Mouse (Mus musculus) heart, embryonic 13.5 days (tissue): ENCODE results near the gene Hbq1b. TPM values are rescaled to one million over a fixed set of nuclear protein-coding genes. Genes with fewer than 3 reads are reported as not detected.
A peak's percentile ranks its signal among the peaks of the same experiment; 100 is the strongest.
"Not testable (repeated sequence)": the region's sequence is repeated elsewhere in the genome, so short reads cannot be mapped to it uniquely, and the experiment has no call there.

Source experiments
- ATAC-seq: fragments of 200-750 bp; cut with Nextera tagmentation; 2 replicates; pipeline ENCODE4 v1.8.0; 2017; ENCODE audit warnings: moderate TSS enrichment; ENCODE audit not compliant: insufficient number of reproducible peaks, low FRiP score, low TSS enrichment; ENCODE audit errors: extremely low read depth
- H3K27ac ChIP-seq: fragments of 300-500 bp; sonication (generic); replicated peaks from 2 replicates; pipeline ENCODE4 v1.5.1; 2015; ENCODE audit warnings: moderate library complexity, mild to moderate bottlenecking, inconsistent platforms
- H3K27me3 ChIP-seq: fragments of 300-500 bp; sonication (generic); replicated peaks from 2 replicates; pipeline ENCODE4 v1.6.1; 2015; ENCODE audit warnings: mild to moderate bottlenecking, inconsistent platforms
- H3K36me3 ChIP-seq: fragments of 300-500 bp; sonication (generic); 2 replicates; pipeline ENCODE4 v1.6.1; 2015; ENCODE audit warnings: mild to moderate bottlenecking, inconsistent platforms
- H3K4me1 ChIP-seq: fragments of 300-500 bp; sonication (generic); 2 replicates; pipeline ENCODE4 v1.6.1; 2015; ENCODE audit warnings: inconsistent platforms
- H3K4me2 ChIP-seq: fragments of 300-500 bp; sonication (generic); 2 replicates; pipeline ENCODE4 v1.6.1; 2015; ENCODE audit warnings: inconsistent platforms, mild to moderate bottlenecking, moderate library complexity
- H3K4me3 ChIP-seq: fragments of 300-500 bp; sonication (generic); 2 replicates; pipeline ENCODE4 v1.5.1; 2015; ENCODE audit warnings: moderate library complexity, mild to moderate bottlenecking, inconsistent platforms
- H3K9ac ChIP-seq: fragments of 300-500 bp; sonication (generic); 2 replicates; pipeline ENCODE4 v1.6.1; 2015; ENCODE audit warnings: inconsistent platforms, mild to moderate bottlenecking, moderate library complexity
- H3K9me3 ChIP-seq: fragments of 300-500 bp; sonication (generic); 2 replicates; pipeline ENCODE4 v1.6.1; 2016; ENCODE audit warnings: inconsistent platforms
- WGBS: fragments of 180-500 bp; shearing (Covaris S2); methylation state at CpG from one replicate; pipeline ENCODE4 v1.1.7; 2015; ENCODE audit warnings: mixed read lengths; 5-methylcytosine and 5-hydroxymethylcytosine counted together
- polyA plus RNA-seq: library from polyadenylated mRNA; unstranded; fragments of >200 nt; fragmentation: Nextera tagmentation; extraction: Ambion mirVana; gene quantifications from 2 replicates; pipeline ENCODE4 v1.2.1, GENCODE M21; 2015

Gene Hbq1b
- polyA plus RNA-seq, 1 experiment from 2014 or later, result 10.0 TPM

DNA sequence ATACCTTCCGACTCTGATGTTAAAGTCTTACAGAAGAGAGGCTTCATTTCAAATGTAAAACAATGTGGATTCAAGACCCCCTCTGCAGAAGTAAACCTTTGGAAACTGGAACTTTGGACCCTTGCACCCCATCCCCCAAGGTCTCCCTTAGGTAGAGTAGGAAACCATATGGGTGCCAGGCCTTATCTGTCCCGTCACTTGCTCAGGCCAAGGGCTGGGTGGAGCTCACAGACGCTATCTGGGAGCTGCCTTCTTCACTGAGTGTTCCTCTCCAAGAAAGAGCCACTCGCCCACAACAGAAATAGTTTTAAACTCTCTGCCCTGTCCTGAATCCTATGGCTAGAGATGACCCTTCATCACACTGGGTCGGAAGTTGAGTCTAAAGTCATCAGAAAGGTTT, 17.8 kb upstream of the Hbq1b start:
- Histone ChIP-seq H3K4me2 (peak overlapping the region; percentile 79), H3K36me3 (no peaks in the 10 kb centered on the region), H3K27ac (peak overlapping the region; percentile 93), H3K27me3 (0 out of 2 replicates have a peak, but pooled peaks cover 4% of the 10 kb centered on the region), H3K9ac (peak overlapping the region; percentile 97; the same call in 1 of the 2 replicates), H3K4me1 (peaks cover 23% of the 10 kb centered on the region), H3K9me3 (no peaks in the 10 kb centered on the region), H3K4me3 (no peak overlapping the region)
- WGBS, result 58% methylated on average over 5 of the region's 5 CpGs
- peak; percentile 61; the same call in 1 of the 2 replicates for ATAC-seq

- no peaks in the 10 kb centered on the region for H3K36me3 ChIP-seq
- WGBS, result 46% methylated on average over 4 of the region's 4 CpGs
- H3K4me1 ChIP-seq, result peaks cover 12% of the 10 kb centered on the region
- no peak for ATAC-seq
- no peaks in the 10 kb centered on the region for H3K9me3 ChIP-seq
- H3K27me3 ChIP-seq, result peaks cover 16% of the 10 kb centered on the region
- H3K4me2 ChIP-seq, result no peak overlapping the region
- H3K27ac ChIP-seq, result no peak overlapping the region
- H3K4me3 ChIP-seq, result no peak overlapping the region
- no peak overlapping the region for H3K9ac ChIP-seq
Measured at GRCm38 (mm10) chr11:32271178-32271577, 15.6 kb upstream of the Hbq1b start.

- Histone ChIP-seq H3K27me3 (peaks cover 66% of the 10 kb centered on the region), H3K9me3 (no peaks in the 10 kb centered on the region), H3K4me1 (no peaks in the 10 kb centered on the region), H3K9ac (peak within 1 kb of the TSS; percentile 25; the same call in 1 of the 2 replicates), H3K4me3 (peak within 1 kb of the TSS; percentile 20; the same call in 1 of the 2 replicates), H3K27ac (peak within 1 kb of the TSS; percentile 68), H3K4me2 (peak within 1 kb of the TSS; percentile 51), H3K36me3 (no peaks in the 10 kb centered on the region)
- WGBS, result 65% methylated on average over 3 of the region's 3 CpGs
- ATAC-seq, result 0 out of 2 replicates have a peak, but pooled peaks have one; percentile 16
Measured at GRCm38 (mm10) chr11:32276347-32276746, 10.4 kb upstream of the Hbq1b start, which contains the start of gene Hba-x. Gene Hba-x (plus strand): TSS chr11:32276400.

- 54% methylated on average over 21 of the region's 21 CpGs for WGBS
- H3K36me3 ChIP-seq, result no peaks in the 10 kb centered on the region
- H3K4me2 ChIP-seq, result peak overlapping the region; percentile 51
- H3K9ac ChIP-seq, result peak overlapping the region; percentile 28
- H3K9me3 ChIP-seq, result no peaks in the 10 kb centered on the region
- no peaks in the 10 kb centered on the region for H3K4me1 ChIP-seq
- H3K27ac ChIP-seq, result peak overlapping the region; percentile 68
- H3K27me3 ChIP-seq, result peaks cover 74% of the 10 kb centered on the region
- no peak for ATAC-seq
- peak overlapping the region; percentile 20 for H3K4me3 ChIP-seq
Measured at GRCm38 (mm10) chr11:32277736-32278457, 8.9 kb upstream of the Hbq1b start.

DNA sequence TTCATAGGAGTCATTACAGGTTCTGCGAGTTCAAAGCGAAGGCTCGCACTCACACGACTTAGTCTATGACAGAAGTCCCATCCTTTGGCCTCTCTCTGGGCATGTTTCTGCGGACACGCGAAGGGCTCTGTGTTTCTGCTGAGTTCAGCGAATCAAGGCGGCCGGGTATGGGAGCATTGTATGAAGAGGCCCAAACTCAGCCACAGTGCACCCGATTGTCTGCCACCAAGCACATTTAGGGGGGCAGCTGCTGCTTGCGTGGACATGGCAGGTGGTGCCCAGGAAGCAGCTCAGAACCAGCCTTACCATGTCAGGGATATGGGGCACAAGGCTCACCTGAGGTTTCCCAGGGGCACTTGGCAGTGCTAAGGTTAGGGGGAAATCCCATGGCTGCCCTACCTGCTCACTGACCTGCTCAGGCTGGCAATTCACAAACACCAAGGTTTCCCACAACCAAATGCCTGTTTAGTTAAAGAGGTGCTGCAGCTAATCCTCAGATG, 8.3 kb upstream of the Hbq1b start:
- 63% methylated on average over 12 of the region's 12 CpGs for WGBS
- no peak for ATAC-seq

GRCm38 (mm10) chr11:32280646-32281045, 6.1 kb upstream of the Hbq1b start:
- H3K27ac ChIP-seq, result peak overlapping the region; percentile 68; the same call in 1 of the 2 replicates
- H3K4me2 ChIP-seq, result peak overlapping the region; percentile 51
- H3K27me3 ChIP-seq, result peaks cover 71% of the 10 kb centered on the region
- H3K9me3 ChIP-seq, result no peaks in the 10 kb centered on the region
- H3K9ac ChIP-seq, result peak overlapping the region; percentile 19
- ATAC-seq, result no peak
- H3K36me3 ChIP-seq, result no peaks in the 10 kb centered on the region
- H3K4me1 ChIP-seq, result no peaks in the 10 kb centered on the region
- 76% methylated on average over 2 of the region's 2 CpGs for WGBS
- no peak overlapping the region for H3K4me3 ChIP-seq

More for the DNA sequence above, 8.3 kb upstream of the Hbq1b start:
- H3K36me3 ChIP-seq, result no peaks in the 10 kb centered on the region
- peak overlapping the region; percentile 68 for H3K27ac ChIP-seq
- H3K27me3 ChIP-seq, result peaks cover 74% of the 10 kb centered on the region
- no peaks in the 10 kb centered on the region for H3K4me1 ChIP-seq
- H3K9me3 ChIP-seq, result no peaks in the 10 kb centered on the region
- H3K4me2 ChIP-seq, result peak overlapping the region; percentile 51
- H3K9ac ChIP-seq, result peak overlapping the region; percentile 28; the same call in 1 of the 2 replicates
- H3K4me3 ChIP-seq, result peak overlapping the region; percentile 20

GRCm38 (mm10) chr11:32281416-32282144, 5.2 kb upstream of the Hbq1b start:
- 60% methylated on average over 1 of the region's 1 CpGs for WGBS
- no peak for ATAC-seq
- peaks cover 65% of the 10 kb centered on the region for H3K27me3 ChIP-seq

DNA sequence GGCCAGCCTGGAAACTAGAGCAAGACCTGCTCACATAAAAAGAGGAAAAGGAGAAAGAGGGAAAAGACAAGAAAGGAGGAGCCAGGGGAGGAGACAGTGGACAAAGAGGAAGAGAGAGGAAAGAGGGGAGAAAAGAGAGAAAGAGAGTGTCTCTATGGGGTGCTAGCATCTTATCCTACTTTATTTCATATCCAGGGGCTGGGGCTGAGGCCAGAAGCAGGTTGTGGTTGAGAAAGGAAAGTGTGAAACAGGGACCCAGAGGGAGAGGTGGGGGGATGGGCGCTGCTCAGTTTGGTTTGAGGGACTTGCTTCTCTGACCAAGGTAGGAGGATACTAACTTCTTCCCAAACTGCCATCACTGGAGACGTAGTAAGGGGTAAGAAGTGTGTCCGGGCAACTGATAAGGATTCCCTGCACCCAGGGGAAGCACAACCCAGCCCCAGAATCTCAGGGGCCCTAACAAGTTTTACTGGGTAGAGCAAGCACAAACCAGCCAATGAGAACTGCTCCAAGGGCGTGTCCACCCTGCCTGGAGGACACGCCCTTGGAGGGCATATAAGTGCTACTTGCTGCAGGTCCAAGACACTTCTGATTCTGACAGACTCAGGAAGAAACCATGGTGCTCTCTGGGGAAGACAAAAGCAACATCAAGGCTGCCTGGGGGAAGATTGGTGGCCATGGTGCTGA, 3.5 kb upstream of the Hbq1b start, which contains the start of gene Hba-a1:
TSS of gene Hba-a1 (plus strand) at position 421 of the 687 bp plus-strand sequence.
- peak; percentile 75 for ATAC-seq
- peak within 1 kb of the TSS; percentile 68; the same call in 1 of the 2 replicates for H3K27ac ChIP-seq

More at GRCm38 (mm10) chr11:32281416-32282144, 5.2 kb upstream of the Hbq1b start:
- H3K9me3 ChIP-seq, result no peaks in the 10 kb centered on the region
- peak overlapping the region; percentile 51 for H3K4me2 ChIP-seq
- peak overlapping the region; percentile 34; the same call in 1 of the 2 replicates for H3K9ac ChIP-seq
- H3K36me3 ChIP-seq, result no peaks in the 10 kb centered on the region
- no peaks in the 10 kb centered on the region for H3K4me1 ChIP-seq
- peak overlapping the region; percentile 68 for H3K27ac ChIP-seq
- no peak overlapping the region for H3K4me3 ChIP-seq

DNA sequence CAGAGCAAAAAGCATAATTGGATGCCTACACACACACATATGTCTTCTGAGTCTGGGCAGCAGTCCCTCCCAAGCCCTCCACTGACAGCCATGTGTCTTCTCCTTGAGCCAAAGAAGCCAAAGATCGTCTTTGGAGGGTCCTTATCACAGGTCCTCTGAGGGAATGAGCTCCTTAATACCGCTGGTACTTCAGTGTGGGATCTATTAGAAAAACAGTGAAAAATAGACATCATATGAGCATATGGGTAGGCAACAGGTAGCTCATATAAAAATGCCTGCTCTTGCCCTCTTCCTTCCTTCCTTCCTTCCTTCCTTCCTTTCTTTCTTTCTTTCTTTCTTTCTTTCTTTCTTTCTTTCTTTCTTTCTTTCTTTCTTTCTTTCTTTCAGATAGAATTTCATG, 2.2 kb upstream of the Hbq1b start:
- not testable (repeated sequence) for H3K4me2 ChIP-seq, H3K4me3 ChIP-seq, ATAC-seq, H3K36me3 ChIP-seq, H3K9me3 ChIP-seq, H3K4me1 ChIP-seq, H3K9ac ChIP-seq, H3K27ac ChIP-seq
- peaks cover 51% of the 10 kb centered on the region for H3K27me3 ChIP-seq
- 41% methylated on average over 2 of the region's 2 CpGs for WGBS

More for the DNA sequence above, 3.5 kb upstream of the Hbq1b start, which contains the start of gene Hba-a1:
- H3K4me1 ChIP-seq, H3K9me3 ChIP-seq, H3K4me3 ChIP-seq, H3K36me3 ChIP-seq: not testable (repeated sequence)
- WGBS, result 25% methylated on average over 1 of the region's 5 CpGs
- H3K4me2 ChIP-seq, result peak within 1 kb of the TSS; percentile 51
- H3K27me3 ChIP-seq, result peaks cover 58% of the 10 kb centered on the region
- 0 out of 2 replicates have a peak within 1 kb of the TSS, but pooled peaks have one; percentile 14 for H3K9ac ChIP-seq

- no peak for ATAC-seq
- no peak overlapping the region for H3K9ac ChIP-seq
- no peaks in the 10 kb centered on the region for H3K9me3 ChIP-seq
- no peaks in the 10 kb centered on the region for H3K4me1 ChIP-seq
- H3K36me3 ChIP-seq, result no peaks in the 10 kb centered on the region
- peak overlapping the region; percentile 14 for H3K4me3 ChIP-seq
- H3K27me3 ChIP-seq, result peaks cover 46% of the 10 kb centered on the region
- H3K4me2 ChIP-seq, result 0 out of 2 replicates have a peak overlapping the region, but pooled peaks have one; percentile 24
- 62% methylated on average over 7 of the region's 7 CpGs for WGBS
- peak overlapping the region; percentile 20 for H3K27ac ChIP-seq
Measured at GRCm38 (mm10) chr11:32285031-32285775, 1.6 kb upstream of the Hbq1b start.
